Mouse (Mus musculus) stomach, postnatal 0 days (tissue): ENCODE data around the gene Irf2bpl.

Experiments used
- CTCF ChIP-seq: IDR thresholded peaks from 2 replicates; pipeline ENCODE4 v1.5.1; 2016; ENCODE audit warnings: antibody characterized with exemption, low read depth, mild to moderate bottlenecking, moderate library complexity
- EP300 ChIP-seq: optimal IDR thresholded peaks from 2 replicates; pipeline ENCODE3; 2016; ENCODE audit warnings: antibody characterized with exemption

DNA sequence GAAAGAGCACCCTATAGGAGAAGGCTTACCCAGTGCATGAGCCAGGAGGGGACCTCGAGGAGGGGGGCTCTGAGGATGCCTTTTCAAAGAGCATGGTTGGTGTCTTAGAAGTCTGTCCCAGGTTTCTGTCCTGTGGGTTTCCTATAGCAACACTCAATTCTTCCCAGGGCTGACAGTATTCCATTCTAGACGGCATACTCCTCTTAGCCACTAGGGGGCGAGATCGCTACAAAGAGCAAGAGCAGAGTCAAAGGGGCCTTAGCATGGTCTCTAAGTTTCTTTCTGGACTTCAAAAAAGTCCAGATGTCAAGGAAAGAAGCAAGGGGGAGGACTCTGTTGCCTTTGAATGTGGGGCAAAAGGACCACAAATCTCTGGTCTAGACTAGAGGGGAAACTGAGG lies 20.6 kb upstream of the Irf2bpl start:
- TF ChIP-seq CTCF = peak; percentile 88
- no peak for TF ChIP-seq EP300
